ENCODE assay signal across 20 mouse cellular contexts in the genomic region with DNA sequence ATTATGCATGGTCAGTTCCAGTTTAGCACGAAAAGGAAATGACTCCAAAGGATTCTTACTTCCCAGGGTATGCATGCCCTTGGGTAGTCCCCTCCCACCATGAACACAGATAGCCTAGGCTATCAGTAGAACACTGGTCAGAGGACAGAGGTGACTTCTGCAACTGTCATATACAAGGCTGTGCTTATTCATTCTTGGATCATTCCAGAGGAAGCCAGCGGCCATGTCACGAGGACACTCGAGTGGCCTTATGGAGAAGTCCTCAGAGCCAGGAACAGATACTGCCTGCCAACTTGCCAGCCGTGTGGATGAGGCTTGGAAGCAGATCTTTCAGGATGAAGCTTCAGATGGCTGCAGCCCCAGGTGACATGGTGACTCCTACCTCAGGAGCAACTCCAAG. TPM values are rescaled to one million over a fixed set of nuclear protein-coding genes. Genes with fewer than 3 reads are reported as not detected.
DNase-seq lines count a peak whose midpoint lies in the region; ATAC-seq lines count a peak whose summit lies in the region.
"Had no signal": no experiment of that assay in that cellular context is flagged by ENCODE, and none has a peak within 500 bp of the region (broad histone marks: within the 10 kb centered on the region; RNA-seq: fewer than 3 reads in every experiment).

No protein-coding gene starts in this region.

- WGBS in kidney, embryonic 16.5 days = 84% methylated on average over 5 of the region's 5 CpGs

- no peaks in the 10 kb centered on the region; the same call in 1 of the 2 replicates for H3K27me3 ChIP-seq in kidney, embryonic 16.5 days (ENCODE audit: insufficient read depth, low read length)

- no peak overlapping the region for H3K27ac ChIP-seq in kidney, embryonic 16.5 days (ENCODE audit: low read length)
- H3K27ac ChIP-seq: embryonic facial prominence, embryonic 15.5 days; forebrain, embryonic 10.5 days; heart, embryonic 13.5 days; hindbrain, embryonic 13.5 days had no signal

- no peaks in the 10 kb centered on the region for H3K36me3 ChIP-seq in kidney, embryonic 16.5 days (ENCODE audit: insufficient read depth, low read length)
- H3K36me3 ChIP-seq: embryonic facial prominence, embryonic 15.5 days; forebrain, embryonic 10.5 days; heart, embryonic 13.5 days; hindbrain, embryonic 13.5 days had no signal

- intact Hi-C loops in heart, postnatal 25 days (cut with DNase I) = no loop called here
- intact Hi-C loops in left cerebral cortex, postnatal 4 days (cut with DNase I) = no loop called here

- H3K4me1 ChIP-seq in kidney, embryonic 16.5 days (ENCODE audit: insufficient read depth, low read length) = no peaks in the 10 kb centered on the region
- H3K4me1 ChIP-seq: heart, embryonic 13.5 days had no signal

- H3K9ac ChIP-seq in kidney, embryonic 16.5 days (replicated peaks; ENCODE audit: low read length) = no peak overlapping the region
- H3K9ac ChIP-seq: embryonic facial prominence, embryonic 15.5 days; heart, embryonic 13.5 days; hindbrain, embryonic 13.5 days had no signal

- no peaks in the 10 kb centered on the region for H3K9me3 ChIP-seq in kidney, embryonic 16.5 days (ENCODE audit: low read length)
- H3K9me3 ChIP-seq: embryonic facial prominence, embryonic 15.5 days; forebrain, embryonic 10.5 days; heart, embryonic 13.5 days; hindbrain, embryonic 13.5 days had no signal

- no peak overlapping the region for H3K4me3 ChIP-seq in kidney, embryonic 16.5 days (ENCODE audit: low read length)
- H3K4me3 ChIP-seq: embryonic facial prominence, embryonic 15.5 days; erythroblast, embryonic 14.5 days; forebrain, embryonic 10.5 days; heart, embryonic 13.5 days; hindbrain, embryonic 13.5 days had no signal

- peak; percentile 27 for DNase-seq in adrenal gland, adult 8-10 months
- DNase-seq in adrenal gland, postnatal 4 days (ENCODE audit: low spot score in 2 of 2) = no peak
- DNase-seq in heart, adult 11 months = peak; percentile 91
- no peak for DNase-seq in heart, postnatal 25 days (ENCODE audit: low spot score)
- peak; percentile 28 for DNase-seq in left cerebral cortex, postnatal 4 days
- DNase-seq in left cerebral cortex, adult 8-10 months (ENCODE audit: low spot score in 2 of 2) = no peak
- DNase-seq: cerebellum, adult 11 months; cerebellum, adult 9-10 months; embryo, embryonic 11 days; gastrocnemius, postnatal 10 days; heart, postnatal 4 days had no signal

- H3K4me2 ChIP-seq in kidney, embryonic 16.5 days (replicated peaks; ENCODE audit: low read depth, low read length) = no peak overlapping the region
- H3K4me2 ChIP-seq: embryonic facial prominence, embryonic 15.5 days; heart, embryonic 13.5 days; hindbrain, embryonic 13.5 days had no signal

- no peak for ATAC-seq in kidney, embryonic 16.5 days (ENCODE audit: low FRiP score, low TSS enrichment)
- ATAC-seq: forebrain, embryonic 14.5 days; inflammation-experienced regulatory T-cells, adult 6 months; intestine, postnatal 0 days had no signal

RNA-seq across cellular contexts. Expression of gene Rybp, which starts 34.9 kb away (rescaled TPM):
- total RNA-seq in adrenal gland, adult 8-10 months (2022) = 10 to 100 TPM; 22.0 to 31.9 (median 28.6) TPM
- 10 to 100 TPM; 34.1 to 34.7 TPM for total RNA-seq in adrenal gland, postnatal 4 days (2021)
- 10 to 100 TPM; 12.5 to 14.0 TPM for total RNA-seq in heart, postnatal 25 days (2021)
- 10 to 100 TPM; 67.6 to 70.6 TPM for total RNA-seq in left cerebral cortex, postnatal 4 days (2021)
- 10 to 100 TPM; 39.7 to 44.5 (median 43.0) TPM for total RNA-seq in left cerebral cortex, adult 8-10 months (2022)
- 13.3 and 18.0 TPM in 2 replicates for polyA plus RNA-seq in kidney, embryonic 16.5 days (2015; fragmentation: Nextera tagmentation; extraction: Ambion mirVana)

Comparison
In these comparisons a context has a peak if more than half of its experiments do, and no peak if none do; other contexts are left out.
1. DNase-seq: peak in adrenal gland, adult 8-10 months (single experiment), heart, adult 11 months (single experiment) and left cerebral cortex, postnatal 4 days (single experiment); none in adrenal gland, postnatal 4 days (0 of 2), heart, postnatal 25 days (single experiment) and left cerebral cortex, adult 8-10 months (0 of 2).